Mouse (Mus musculus) Patski (cell line): ENCODE results near the gene Sema3e. TPM values are rescaled to one million over a fixed set of nuclear protein-coding genes. Genes with fewer than 3 reads are reported as not detected.

Experiments
- ATAC-seq: fragments of 100-300 bp; one replicate; pipeline ENCODE4 v1.8.0; 2021
- CTCF ChIA-PET: fragments of 350-600 bp; sonication (Branson Sonifier 250); formaldehyde crosslinking; loops from one replicate; lab custom pipeline; 2022; ENCODE audit warnings: inconsistent platforms; lab: Charles Lee
- POLR2A ChIA-PET: fragments of 350-600 bp; sonication (Branson Sonifier 250); formaldehyde crosslinking; loops from one replicate; lab custom pipeline; 2022; ENCODE audit warnings: antibody characterized with exemption, inconsistent platforms; lab: Charles Lee
- DNase-seq: peaks from one replicate; pipeline ENCODE4 v3.0.0-alpha.2; 2011; ENCODE audit warnings: low read depth, low spot score
- H3K27me3 ChIP-seq: fragments of 371-371 bp; one replicate; pipeline ENCODE4 v1.5.1; 2021
- CTCF ChIP-seq: fragments of 100-300 bp; IDR thresholded peaks from one replicate; pipeline ENCODE4 v1.5.1; 2021
- in situ Hi-C: fragments of 300-500 bp; cut with MboI; formaldehyde crosslinking; loops from 3 replicates; pipeline ENCODE4 v1.11.1; 2018; ENCODE audit warnings: low pct_unique_long_range_greater_than_20kb, mixed read lengths
- polyA plus RNA-seq: library from polyadenylated mRNA; unstranded; gene quantifications from one replicate; pipeline ENCODE4 v1.2.3, GENCODE M21; 2021

Sema3e gene
- polyA plus RNA-seq, 1 experiment from 2014 or later = 3.8 TPM

GRCm38 (mm10) chr5:14111401-14111800, 86.3 kb downstream of the Sema3e start:
- TF ChIP-seq CTCF = no peak
- POLR2A ChIA-PET = no interaction called here
- in situ Hi-C loops = no loop called here
- DNase-seq (no peak), ATAC-seq (peak; percentile 94)
- CTCF ChIA-PET = interaction anchor here (0.6 to 2.8 kb wide), 5 partner anchors 9 to 21 kb away, joined by 3 to 7 read pairs (median 3); no protein-coding TSS in a partner anchor
- no peaks in the 10 kb centered on the region for H3K27me3 ChIP-seq

GRCm38 (mm10) chr5:14121902-14122301, 96.8 kb downstream of the Sema3e start:
- DNase-seq = no peak
- no peak for TF ChIP-seq CTCF
- ATAC-seq = no peak
- in situ Hi-C loops = no loop called here
- H3K27me3 ChIP-seq = no peaks in the 10 kb centered on the region
- CTCF ChIA-PET = interaction anchor here (1.2 kb wide), 1 partner anchor 11 kb away, joined by 3 read pairs; no protein-coding TSS in a partner anchor
- POLR2A ChIA-PET = no interaction called here

DNA sequence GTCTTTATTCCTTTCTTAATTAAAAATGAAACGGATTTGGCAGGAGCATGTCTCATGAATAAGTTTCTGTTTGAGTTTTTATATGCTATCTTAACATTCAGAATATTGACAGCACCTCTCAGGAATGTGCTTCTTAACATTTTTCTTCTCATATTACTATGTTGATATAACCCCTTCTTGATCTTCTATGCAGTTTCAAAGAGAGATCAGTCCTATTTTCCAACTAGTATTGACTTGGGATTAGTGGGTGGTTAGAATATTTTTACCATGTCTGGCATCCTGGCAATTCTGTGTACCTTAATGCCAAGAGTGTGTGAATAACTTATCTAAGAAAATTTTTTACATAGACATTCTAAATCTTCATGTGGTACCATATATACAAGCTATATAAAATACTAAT, 101.5 kb downstream of the Sema3e start:
- no peak for TF ChIP-seq CTCF
- ATAC-seq = peak; percentile 61
- POLR2A ChIA-PET = no interaction called here

GRCm38 (mm10) chr5:14135929-14136328, 110.9 kb downstream of the Sema3e start:
- in situ Hi-C loops = no loop called here
- ATAC-seq = no peak
- ChIA-PET CTCF (no interaction called here), POLR2A (no interaction called here)
- no peak for DNase-seq
- no peaks in the 10 kb centered on the region for H3K27me3 ChIP-seq
- TF ChIP-seq CTCF = no peak

More for the DNA sequence above, 101.5 kb downstream of the Sema3e start:
- CTCF ChIA-PET = interaction anchor here (1.2 kb wide), 1 partner anchor 25 kb away, joined by 4 read pairs; no protein-coding TSS in a partner anchor
- in situ Hi-C loops = no loop called here
- DNase-seq = no peak
- H3K27me3 ChIP-seq = no peaks in the 10 kb centered on the region

DNA sequence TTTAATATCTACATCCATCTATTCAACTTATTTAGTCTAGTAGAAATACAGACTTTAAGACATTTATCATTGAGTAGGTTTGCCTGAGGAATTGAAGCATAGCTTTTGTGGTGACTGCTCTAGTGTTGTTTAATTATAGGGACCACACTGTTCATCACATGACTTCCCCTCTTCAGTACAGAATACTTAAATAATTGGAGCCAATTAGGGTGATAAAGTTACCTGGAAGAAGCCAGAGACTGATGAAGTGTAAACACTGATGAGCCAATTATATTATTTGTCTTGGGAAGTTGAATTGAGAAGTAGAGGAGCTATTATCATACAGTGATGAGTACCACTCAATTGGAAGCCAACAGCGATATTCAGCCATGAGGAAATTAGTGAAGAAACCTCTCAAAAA, 113.6 kb downstream of the Sema3e start:
- in situ Hi-C loops = no loop called here
- TF ChIP-seq CTCF = no peak
- ChIA-PET CTCF (no interaction called here), POLR2A (no interaction called here)
- no peak for ATAC-seq
- no peaks in the 10 kb centered on the region for H3K27me3 ChIP-seq
- no peak for DNase-seq

- in situ Hi-C loops = no loop called here
- no peak for TF ChIP-seq CTCF
- ChIA-PET POLR2A (no interaction called here), CTCF (interaction anchor here (0.6 kb wide), 1 partner anchor 49 kb away, joined by 4 read pairs; no protein-coding TSS in a partner anchor)
- DNase-seq (peak; percentile 20), ATAC-seq (peak; percentile 60)
- no peaks in the 10 kb centered on the region for H3K27me3 ChIP-seq
Observed at GRCm38 (mm10) chr5:14162579-14162978, 137.5 kb downstream of the Sema3e start.

DNA sequence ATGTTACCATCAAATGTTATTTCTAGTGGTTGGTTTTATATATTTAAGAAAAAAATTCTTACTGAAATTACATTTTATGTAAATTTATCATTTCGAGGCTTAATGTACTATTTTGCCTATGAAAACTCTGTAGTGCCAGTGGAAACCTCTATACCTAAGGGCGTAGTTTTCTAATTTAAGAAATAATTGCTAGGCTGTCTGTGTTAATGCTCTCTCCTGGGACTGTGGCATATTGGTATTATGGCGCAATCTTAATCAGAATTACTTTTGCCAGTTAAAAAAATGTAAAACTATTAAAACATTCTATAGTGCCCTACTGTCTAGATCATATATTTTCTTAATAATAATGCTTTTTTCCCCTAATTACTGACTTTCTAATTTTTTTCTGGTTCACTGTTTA, 138.2 kb downstream of the Sema3e start:
- no peak for TF ChIP-seq CTCF

DNA sequence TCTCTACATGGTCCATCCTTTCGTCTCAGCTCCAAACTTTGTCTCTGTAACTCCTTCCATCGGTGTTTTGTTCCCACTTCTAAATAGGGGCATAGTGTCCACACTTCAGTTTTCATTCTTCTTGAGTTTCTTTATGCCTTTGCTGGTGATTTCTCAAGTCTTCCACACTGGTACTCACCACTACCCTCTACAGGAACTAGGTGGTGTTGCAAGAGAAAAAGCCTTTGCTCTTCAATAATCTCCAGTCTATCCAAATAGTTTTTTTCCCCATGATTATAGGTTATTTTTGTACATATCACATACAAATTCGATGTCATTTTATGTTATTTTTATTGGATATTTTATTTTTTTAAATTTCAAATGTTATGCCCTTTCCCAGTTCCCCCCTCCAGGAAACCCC, 142.7 kb downstream of the Sema3e start:
- DNase-seq (no peak), ATAC-seq (no peak)
- ChIA-PET POLR2A (no interaction called here), CTCF (no interaction called here)
- TF ChIP-seq CTCF = peak; percentile 33
- in situ Hi-C loops = no loop called here
- H3K27me3 ChIP-seq = no peaks in the 10 kb centered on the region

More for the DNA sequence above, 138.2 kb downstream of the Sema3e start:
- in situ Hi-C loops = no loop called here
- DNase-seq = no peak
- no peaks in the 10 kb centered on the region for H3K27me3 ChIP-seq
- CTCF ChIA-PET = no interaction called here
- ATAC-seq = no peak
- POLR2A ChIA-PET = no interaction called here

GRCm38 (mm10) chr5:14173355-14174183, 148.5 kb downstream of the Sema3e start:
- ChIA-PET POLR2A (no interaction called here), CTCF (no interaction called here)
- ATAC-seq = no peak
- DNase-seq = no peak
- H3K27me3 ChIP-seq = no peaks in the 10 kb centered on the region
- in situ Hi-C loops = no loop called here
- no peak for TF ChIP-seq CTCF

GRCm38 (mm10) chr5:14180571-14180970, 155.5 kb downstream of the Sema3e start:
- in situ Hi-C loops = no loop called here
- ChIA-PET POLR2A (no interaction called here), CTCF (no interaction called here)
- ATAC-seq (no peak), DNase-seq (no peak)
- no peak for TF ChIP-seq CTCF
- H3K27me3 ChIP-seq = no peaks in the 10 kb centered on the region

DNA sequence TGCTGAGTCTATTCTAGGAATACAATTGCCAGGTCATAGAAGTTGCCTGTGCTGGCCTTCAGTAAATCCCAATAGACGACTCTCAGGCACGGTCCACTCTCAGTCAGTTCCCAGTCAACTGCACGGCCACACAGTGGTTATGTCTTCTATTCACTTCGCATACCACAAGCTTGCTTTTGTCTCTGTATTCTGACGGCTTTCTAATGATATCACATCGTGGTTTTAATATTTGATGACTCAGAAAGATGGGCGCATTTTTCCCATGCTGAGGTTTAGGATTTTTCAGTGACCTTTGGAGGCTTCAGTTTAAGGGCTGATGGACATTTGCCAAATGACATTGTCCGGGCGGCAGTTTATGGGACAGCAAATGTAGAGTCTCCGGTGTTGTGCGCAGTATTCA, 157.1 kb downstream of the Sema3e start:
- no peak for TF ChIP-seq CTCF
- DNase-seq = no peak
- ChIA-PET POLR2A (no interaction called here), CTCF (no interaction called here)
- in situ Hi-C loops = no loop called here
- no peaks in the 10 kb centered on the region for H3K27me3 ChIP-seq
- ATAC-seq = no peak
